Comparison of ENCODE assay signal across 8 mouse cellular contexts in genomic region chr16:20668013-20668412, GRCm38 (mm10). TPM values are rescaled to one million over a fixed set of nuclear protein-coding genes. Genes with fewer than 3 reads are reported as not detected.
DNase-seq lines count a peak whose midpoint lies in the region; ATAC-seq and TF ChIP-seq lines count a peak whose summit lies in the region.
"Not testable (repeated sequence)": the region's sequence is repeated elsewhere in the genome, so short reads cannot be mapped to it uniquely, and the experiment has no call there.

TSS of gene Eif4g1 (plus strand) at chr16:20668313.

- H3K36me3 ChIP-seq in hindbrain, embryonic 10.5 days = peaks cover 31% of the 10 kb centered on the region
- H3K36me3 ChIP-seq in liver, adult 2 months (ENCODE audit: control insufficient read depth, insufficient read depth, low read length); stomach, postnatal 0 days (ENCODE audit: control insufficient read depth, insufficient read depth, low read length): not testable (repeated sequence)
- peaks cover 16% of the 10 kb centered on the region for H3K36me3 ChIP-seq in midbrain, embryonic 12.5 days

- H3K79me2 ChIP-seq in liver, adult 2 months (ENCODE audit: control insufficient read depth, insufficient read depth, low read length) = not testable (repeated sequence)

- TF ChIP-seq POLR2A in embryonic fibroblast, embryonic 13.5 days (IDR thresholded peaks at IDR 0.05; ENCODE audit: low read depth, low read length); liver, adult 2 months (IDR thresholded peaks at IDR 0.05; ENCODE audit: extremely low read depth, insufficient read depth, low read length): not testable (repeated sequence)

- not testable (repeated sequence) for H3K9me3 ChIP-seq in hindbrain, embryonic 10.5 days; midbrain, embryonic 12.5 days; stomach, postnatal 0 days (ENCODE audit: control insufficient read depth, low read length)

- not testable (repeated sequence) for DNase-seq in adrenal gland, adult 2 months; gastrocnemius, postnatal 4 days (ENCODE audit: low spot score in 2 of 2); hindbrain, embryonic 10.5 days (ENCODE audit: low spot score); layer of hippocampus, adult 2 months (ENCODE audit: low spot score in 2 of 2); liver, adult 2 months (ENCODE audit: extremely low read depth, low read depth, low spot score); stomach, postnatal 0 days (ENCODE audit: low spot score)

- H3K27ac ChIP-seq in embryonic fibroblast, embryonic 13.5 days (ENCODE audit: insufficient read depth, low read length); hindbrain, embryonic 10.5 days; layer of hippocampus, adult 2 months; liver, adult 2 months (replicated peaks; ENCODE audit: insufficient read depth, low read depth, low read length); midbrain, embryonic 12.5 days (replicated peaks); stomach, postnatal 0 days (replicated peaks): not testable (repeated sequence)

- not testable (repeated sequence) for H3K4me2 ChIP-seq in midbrain, embryonic 12.5 days (replicated peaks); stomach, postnatal 0 days (replicated peaks; ENCODE audit: low read depth)

- ATAC-seq in midbrain, embryonic 12.5 days (ENCODE audit: low FRiP score, low read depth); stomach, postnatal 0 days (ENCODE audit: low FRiP score, low TSS enrichment): not testable (repeated sequence)

- H3K4me3 ChIP-seq in embryonic fibroblast, embryonic 13.5 days (ENCODE audit: insufficient read depth, low read length); hindbrain, embryonic 10.5 days; layer of hippocampus, adult 2 months; liver, adult 2 months (ENCODE audit: insufficient read depth, low read depth, low read length); midbrain, embryonic 12.5 days; stomach, postnatal 0 days (ENCODE audit: low read depth, low read length): not testable (repeated sequence)

- not testable (repeated sequence) for TF ChIP-seq EP300 in stomach, postnatal 0 days (optimal IDR thresholded peaks at IDR 0.05)

- not testable (repeated sequence) for H3K27me3 ChIP-seq in hindbrain, embryonic 10.5 days (ENCODE audit: insufficient read depth, poor library complexity, severe bottlenecking); liver, adult 2 months (ENCODE audit: control insufficient read depth, insufficient read depth, low read length); midbrain, embryonic 12.5 days; stomach, postnatal 0 days (ENCODE audit: control insufficient read depth, insufficient read depth, low read length)

- H3K9ac ChIP-seq in liver, adult 2 months (ENCODE audit: low read depth, low read length); midbrain, embryonic 12.5 days (replicated peaks); stomach, postnatal 0 days (ENCODE audit: low read length): not testable (repeated sequence)

- WGBS in hindbrain, embryonic 10.5 days = 96% methylated on average over 5 of the region's 6 CpGs
- WGBS in liver, adult 2 months = 98% methylated on average over 5 of the region's 6 CpGs
- WGBS in midbrain, embryonic 12.5 days = 95% methylated on average over 5 of the region's 6 CpGs
- WGBS in stomach, postnatal 0 days = 95% methylated on average over 4 of the region's 6 CpGs

- not testable (repeated sequence) for TF ChIP-seq CTCF in embryonic fibroblast, embryonic 13.5 days (IDR thresholded peaks at IDR 0.05; ENCODE audit: borderline replicate concordance, insufficient read depth, low read length); layer of hippocampus, adult 2 months (conservative IDR thresholded peaks at IDR 0.05); liver, adult 2 months (IDR thresholded peaks at IDR 0.05; ENCODE audit: low read depth, low read length); stomach, postnatal 0 days (IDR thresholded peaks at IDR 0.05; ENCODE audit: low read depth)

- not testable (repeated sequence) for H3K4me1 ChIP-seq in embryonic fibroblast, embryonic 13.5 days (ENCODE audit: control insufficient read depth, insufficient read depth, low read length); hindbrain, embryonic 10.5 days (replicated peaks); liver, adult 2 months (ENCODE audit: control insufficient read depth, insufficient read depth, low read length); midbrain, embryonic 12.5 days; stomach, postnatal 0 days (replicated peaks; ENCODE audit: control insufficient read depth, insufficient read depth)

RNA-seq across cellular contexts. Expression of gene Eif4g1, which starts in this region (rescaled TPM):
- total RNA-seq in adrenal gland, adult 2 months (2021) = 100 to 1,000 TPM; 368 to 454 TPM
- polyA plus RNA-seq in adrenal gland, adult 2 months (2012; rRNA removed) = 486 and 565 TPM in 2 replicates
- 337 and 421 TPM in 2 replicates for polyA plus RNA-seq in embryonic fibroblast, embryonic 13.5 days (2011; ENCODE audit: insufficient read length, low read depth, missing spikeins)
- total RNA-seq in gastrocnemius, postnatal 4 days (2021) = 100 to 1,000 TPM; 329 to 339 TPM
- 181 and 224 TPM in 2 replicates for polyA plus RNA-seq in hindbrain, embryonic 10.5 days (2016; fragmentation: Nextera tagmentation; extraction: Ambion mirVana)
- 100 to 1,000 TPM; 283 to 297 TPM for total RNA-seq in layer of hippocampus, adult 2 months (2021)
- total RNA-seq in liver, adult 2 months (2014; rRNA removed) = 173 and 198 TPM in 2 replicates
- 400 and 438 TPM in 2 replicates for polyA plus RNA-seq in liver, adult 2 months (2012; rRNA removed)
- polyA plus RNA-seq in midbrain, embryonic 12.5 days (2016; fragmentation: Nextera tagmentation; extraction: Ambion mirVana) = 191 and 210 TPM in 2 replicates
- 83.8 and 86.1 TPM in 2 replicates for polyA plus RNA-seq in stomach, postnatal 0 days (2015; fragmentation: Nextera tagmentation; extraction: Ambion mirVana)
